Mouse (Mus musculus): ENCODE measurements around the gene Ankrd34a. TPM values are rescaled to one million over a fixed set of nuclear protein-coding genes. Genes with fewer than 3 reads are reported as not detected.

Ankrd34a gene
- total RNA-seq, 2 experiments from 2014 or later, result 66.8 to 70.3 TPM

GRCm38 (mm10) chr3:96563911-96564632, 32.4 kb upstream of the Ankrd34a start:
- Histone ChIP-seq H3K27ac (peak overlapping the region; percentile 60), H3K4me3 (no peak overlapping the region)
- intact Hi-C loops (cut with DNase I), result no loop called here
- DNase-seq (ENCODE audit: extremely low spot score in 1 of 2, low spot score in 2 of 2), result no peak
- no peak for TF ChIP-seq CTCF (IDR thresholded peaks at IDR 0.05)

DNA sequence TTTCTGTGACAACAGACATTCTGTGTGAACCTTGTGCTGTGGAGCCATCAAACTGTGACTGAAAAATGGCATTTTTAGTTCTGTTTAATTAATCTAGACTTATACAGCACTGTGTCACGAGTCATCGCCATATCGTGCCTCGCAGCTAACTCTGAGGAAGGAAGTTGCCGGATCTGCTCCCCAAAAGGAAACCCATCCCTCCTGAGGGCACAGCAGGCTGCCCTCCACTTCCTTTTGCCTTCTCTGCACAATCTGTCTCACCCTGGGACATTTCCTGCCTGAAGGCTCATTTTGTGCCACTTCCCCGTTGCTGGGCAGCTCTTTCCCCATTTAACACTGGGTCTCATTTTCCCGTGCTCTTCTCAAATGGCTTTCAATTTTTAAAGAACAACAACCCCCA, 31.8 kb upstream of the Ankrd34a start:
- Histone ChIP-seq H3K27ac (peak overlapping the region; percentile 60), H3K4me3 (no peak overlapping the region)
- no peak for TF ChIP-seq CTCF (IDR thresholded peaks at IDR 0.05)
- intact Hi-C loops (cut with DNase I), result no loop called here
- no peak for DNase-seq (ENCODE audit: extremely low spot score in 1 of 2, low spot score in 2 of 2)

DNA sequence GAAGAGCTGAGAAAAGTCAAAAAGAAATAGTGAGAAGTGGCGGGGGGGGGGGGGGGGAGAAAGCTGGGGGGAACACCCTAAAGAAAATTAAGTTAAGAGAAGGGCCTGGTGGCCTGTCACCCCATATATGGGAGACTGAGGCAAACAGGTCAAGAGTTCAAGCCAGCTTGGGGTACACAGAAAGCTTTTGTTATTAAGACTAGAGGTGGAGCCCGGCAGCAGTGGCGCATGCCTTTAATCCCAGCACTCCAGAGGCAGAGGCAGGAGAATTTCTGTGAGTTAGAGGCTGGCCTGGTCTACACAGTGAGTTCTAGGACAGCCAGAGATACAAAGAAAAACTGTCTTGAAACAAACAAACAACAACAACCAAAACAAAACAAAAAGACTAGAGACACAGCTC, 31.3 kb upstream of the Ankrd34a start:
- no peak for TF ChIP-seq CTCF (IDR thresholded peaks at IDR 0.05)
- Histone ChIP-seq H3K27ac (peak overlapping the region; percentile 36; the same call in 1 of the 2 replicates), H3K4me3 (no peak overlapping the region)
- intact Hi-C loops (cut with DNase I), result no loop called here
- no peak for DNase-seq (ENCODE audit: extremely low spot score in 1 of 2, low spot score in 2 of 2)

DNA sequence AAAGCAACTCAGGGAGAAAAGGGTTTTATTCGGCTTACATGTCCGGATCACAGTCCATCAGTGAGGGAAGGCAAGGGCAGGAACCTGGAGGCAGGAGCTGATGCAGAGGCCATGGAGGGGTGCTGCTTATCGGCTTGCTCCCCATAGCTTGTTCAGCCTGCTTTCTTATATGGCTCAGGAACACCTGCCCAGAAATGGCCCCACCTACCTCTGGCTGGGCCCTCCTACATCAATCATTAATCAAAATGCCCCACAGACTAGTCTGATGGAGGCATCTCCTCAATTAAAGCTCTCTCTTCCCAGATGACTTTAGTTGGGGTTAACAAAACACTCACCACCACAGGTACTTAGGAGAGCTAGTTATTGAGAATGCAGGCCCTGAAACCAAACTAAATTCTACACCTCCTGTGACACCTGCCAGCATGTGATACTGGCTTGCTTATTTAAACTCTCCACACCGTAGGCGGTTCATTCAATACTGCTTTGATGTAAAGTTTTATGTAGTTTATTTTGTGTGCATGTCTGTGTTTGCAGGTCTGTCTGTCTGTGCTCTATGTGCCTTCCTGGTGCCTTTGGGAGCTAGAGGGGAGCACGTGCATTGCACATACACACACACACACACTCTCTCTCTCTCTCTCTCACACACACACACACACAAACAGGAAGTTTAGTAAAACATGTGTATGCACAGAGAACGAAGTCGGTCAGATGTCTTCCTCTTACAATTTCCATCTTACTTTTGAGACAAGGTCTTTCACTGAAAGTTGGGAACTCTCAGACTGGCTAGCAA, 29.6 kb upstream of the Ankrd34a start:
- TF ChIP-seq CTCF (IDR thresholded peaks at IDR 0.05), result no peak
- H3K27ac ChIP-seq, result no peak overlapping the region
- no peak overlapping the region for H3K4me3 ChIP-seq
- intact Hi-C loops (cut with DNase I), result no loop called here
- DNase-seq (ENCODE audit: extremely low spot score in 1 of 2, low spot score in 2 of 2), result no peak

DNA sequence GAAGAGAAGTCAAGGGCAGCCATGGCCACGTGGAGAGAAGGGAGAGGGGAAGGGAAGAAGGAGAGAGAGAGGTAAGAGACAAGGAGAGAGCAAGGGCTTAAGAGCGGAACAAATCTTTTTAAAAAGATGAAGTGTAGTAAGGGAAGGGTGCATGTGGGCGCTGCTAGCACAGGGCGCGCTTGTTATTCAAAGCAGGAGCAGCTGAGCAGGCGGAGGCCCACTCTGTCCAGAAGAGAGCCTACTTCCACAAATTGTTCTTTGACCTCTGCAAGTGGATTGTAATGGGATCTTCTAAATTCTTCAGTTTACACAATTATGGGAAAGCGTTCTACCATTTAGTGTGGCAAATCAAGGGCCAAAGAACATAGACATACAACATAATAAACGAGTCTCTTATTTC, 27.8 kb upstream of the Ankrd34a start:
- no peak for TF ChIP-seq CTCF (IDR thresholded peaks at IDR 0.05)
- peak overlapping the region; percentile 11; the same call in 1 of the 2 replicates for H3K27ac ChIP-seq

GRCm38 (mm10) chr3:96569506-96569905, 26.9 kb upstream of the Ankrd34a start:
- Histone ChIP-seq H3K4me3 (no peak overlapping the region), H3K27ac (no peak overlapping the region)
- TF ChIP-seq CTCF (IDR thresholded peaks at IDR 0.05), result no peak
- intact Hi-C loops (cut with DNase I), result no loop called here
- DNase-seq (ENCODE audit: extremely low spot score in 1 of 2, low spot score in 2 of 2), result no peak

More for the DNA sequence above, 27.8 kb upstream of the Ankrd34a start:
- no peak for DNase-seq (ENCODE audit: extremely low spot score in 1 of 2, low spot score in 2 of 2)
- intact Hi-C loops (cut with DNase I), result no loop called here
- H3K4me3 ChIP-seq, result no peak overlapping the region

GRCm38 (mm10) chr3:96569966-96570605, 26.4 kb upstream of the Ankrd34a start:
- TF ChIP-seq CTCF (IDR thresholded peaks at IDR 0.05), result no peak
- intact Hi-C loops (cut with DNase I), result no loop called here
- no peak for DNase-seq (ENCODE audit: extremely low spot score in 1 of 2, low spot score in 2 of 2)

GRCm38 (mm10) chr3:96570643-96571042, 25.8 kb upstream of the Ankrd34a start:
- intact Hi-C loops (cut with DNase I), result no loop called here
- Histone ChIP-seq H3K27ac (no peak overlapping the region), H3K4me3 (no peak overlapping the region)
- no peak for TF ChIP-seq CTCF (IDR thresholded peaks at IDR 0.05)
- no peak for DNase-seq (ENCODE audit: extremely low spot score in 1 of 2, low spot score in 2 of 2)

More at GRCm38 (mm10) chr3:96569966-96570605, 26.4 kb upstream of the Ankrd34a start:
- Histone ChIP-seq H3K4me3 (no peak overlapping the region), H3K27ac (no peak overlapping the region)

DNA sequence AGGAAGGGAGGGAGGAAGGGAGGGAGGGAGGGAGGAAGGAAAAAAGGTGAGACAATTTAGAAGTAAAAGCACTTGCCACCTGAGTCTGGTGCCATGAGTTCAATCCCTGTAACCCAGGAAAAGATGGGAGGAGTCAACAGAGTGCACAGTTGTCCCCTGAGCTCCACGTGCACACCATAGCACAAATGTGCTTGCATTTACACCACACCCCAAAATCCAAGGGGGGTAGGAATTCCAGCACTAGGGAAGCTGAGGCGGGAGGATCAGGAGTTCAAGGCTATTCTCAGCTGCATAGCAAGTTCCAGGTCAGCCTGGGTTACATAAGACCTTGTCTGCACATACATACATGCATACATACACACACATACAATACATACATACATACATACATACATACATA, 25.1 kb upstream of the Ankrd34a start:
- no peak overlapping the region for H3K27ac ChIP-seq
- intact Hi-C loops (cut with DNase I), result no loop called here
- no peak for TF ChIP-seq CTCF (IDR thresholded peaks at IDR 0.05)
- no peak for DNase-seq (ENCODE audit: extremely low spot score in 1 of 2, low spot score in 2 of 2)
- H3K4me3 ChIP-seq, result no peak overlapping the region

GRCm38 (mm10) chr3:96571896-96572698, 24.3 kb upstream of the Ankrd34a start:
- no peak for DNase-seq (ENCODE audit: extremely low spot score in 1 of 2, low spot score in 2 of 2)
- TF ChIP-seq CTCF (IDR thresholded peaks at IDR 0.05), result no peak
- no peak overlapping the region for H3K4me3 ChIP-seq
- intact Hi-C loops (cut with DNase I), result no loop called here
- H3K27ac ChIP-seq, result no peak overlapping the region; the same call in 1 of the 2 replicates
